Mouse (Mus musculus): ENCODE data around the gene Cmtm2b. TPM values are rescaled to one million over a fixed set of nuclear protein-coding genes. Genes with fewer than 3 reads are reported as not detected.
"Not testable (repeated sequence)": the region's sequence is repeated elsewhere in the genome, so short reads cannot be mapped to it uniquely, and the experiment has no call there.

Cmtm2b gene
- not detected in 2 replicates for polyA plus RNA-seq (2014; fragmentation: Nextera tagmentation; extraction: Ambion mirVana)

- 94% methylated on average over 12 of the region's 12 CpGs for WGBS
- H3K27ac ChIP-seq (ENCODE audit: low read depth, low read length); DNase-seq (ENCODE audit: low spot score): not testable (repeated sequence)
Measured at GRCm38 (mm10) chr8:104321930-104322329, at the start of gene Cmtm2b. Gene Cmtm2b (plus strand): TSS chr8:104322230.

GRCm38 (mm10) chr8:104293081-104293480 lies 28.9 kb upstream of the Cmtm2b start, which contains the start of gene Cmtm2a:
Gene Cmtm2a (minus strand): TSS chr8:104293181.
- H3K4me1 ChIP-seq (ENCODE audit: control insufficient read depth, insufficient read depth, low read length); H3K36me3 ChIP-seq (ENCODE audit: control insufficient read depth, insufficient read depth, low read length); H3K4me2 ChIP-seq (ENCODE audit: low read depth); H3K9ac ChIP-seq (ENCODE audit: low read length); H3K27ac ChIP-seq (ENCODE audit: low read depth, low read length); H3K27me3 ChIP-seq (ENCODE audit: control insufficient read depth, insufficient read depth, low read length); H3K4me3 ChIP-seq (ENCODE audit: low read depth, low read length); H3K9me3 ChIP-seq (ENCODE audit: control insufficient read depth, low read length); DNase-seq (ENCODE audit: low spot score); ATAC-seq (ENCODE audit: insufficient read depth, low FRiP score, low TSS enrichment): not testable (repeated sequence)
- WGBS: 92% methylated on average over 10 of the region's 12 CpGs

More at GRCm38 (mm10) chr8:104321930-104322329, at the start of gene Cmtm2b:
- not testable (repeated sequence) for H3K9me3 ChIP-seq (ENCODE audit: control insufficient read depth, low read length); ATAC-seq (ENCODE audit: insufficient read depth, low FRiP score, low TSS enrichment); H3K4me1 ChIP-seq (ENCODE audit: control insufficient read depth, insufficient read depth, low read length); H3K4me2 ChIP-seq (ENCODE audit: low read depth); H3K27me3 ChIP-seq (ENCODE audit: control insufficient read depth, insufficient read depth, low read length); H3K9ac ChIP-seq (ENCODE audit: low read length); H3K36me3 ChIP-seq (ENCODE audit: control insufficient read depth, insufficient read depth, low read length); H3K4me3 ChIP-seq (ENCODE audit: low read depth, low read length)

- H3K36me3 ChIP-seq (ENCODE audit: control insufficient read depth, insufficient read depth, low read length): no peaks in the 10 kb centered on the region
- 94% methylated on average over 1 of the region's 1 CpGs for WGBS
- ATAC-seq (ENCODE audit: insufficient read depth, low FRiP score, low TSS enrichment): no peak
Measured at GRCm38 (mm10) chr8:104294396-104294795, 27.6 kb upstream of the Cmtm2b start.

GRCm38 (mm10) chr8:104301577-104301976 lies 20.5 kb upstream of the Cmtm2b start:
- WGBS: 10% methylated on average over 3 of the region's 3 CpGs
- H3K4me3 ChIP-seq (ENCODE audit: low read depth, low read length); H3K9me3 ChIP-seq (ENCODE audit: control insufficient read depth, low read length); H3K27me3 ChIP-seq (ENCODE audit: control insufficient read depth, insufficient read depth, low read length); H3K9ac ChIP-seq (ENCODE audit: low read length); H3K4me1 ChIP-seq (ENCODE audit: control insufficient read depth, insufficient read depth, low read length); H3K36me3 ChIP-seq (ENCODE audit: control insufficient read depth, insufficient read depth, low read length); H3K27ac ChIP-seq (ENCODE audit: low read depth, low read length); H3K4me2 ChIP-seq (ENCODE audit: low read depth): not testable (repeated sequence)
- DNase-seq (ENCODE audit: low spot score) (peak; percentile 26), ATAC-seq (ENCODE audit: insufficient read depth, low FRiP score, low TSS enrichment) (peak; percentile 67; the same call in 1 of the 2 replicates)

More at GRCm38 (mm10) chr8:104294396-104294795, 27.6 kb upstream of the Cmtm2b start:
- Histone ChIP-seq H3K27ac (ENCODE audit: low read depth, low read length) (no peak overlapping the region), H3K9me3 (ENCODE audit: control insufficient read depth, low read length) (no peaks in the 10 kb centered on the region), H3K4me3 (ENCODE audit: low read depth, low read length) (no peak overlapping the region), H3K9ac (ENCODE audit: low read length) (no peak overlapping the region), H3K4me2 (ENCODE audit: low read depth) (no peak overlapping the region), H3K27me3 (ENCODE audit: control insufficient read depth, insufficient read depth, low read length) (no peaks in the 10 kb centered on the region), H3K4me1 (ENCODE audit: control insufficient read depth, insufficient read depth, low read length) (no peaks in the 10 kb centered on the region)
- no peak for DNase-seq (ENCODE audit: low spot score)

- not testable (repeated sequence) for H3K27me3 ChIP-seq (ENCODE audit: control insufficient read depth, insufficient read depth, low read length); DNase-seq (ENCODE audit: low spot score); H3K36me3 ChIP-seq (ENCODE audit: control insufficient read depth, insufficient read depth, low read length); H3K4me3 ChIP-seq (ENCODE audit: low read depth, low read length); H3K9ac ChIP-seq (ENCODE audit: low read length); H3K4me2 ChIP-seq (ENCODE audit: low read depth); H3K4me1 ChIP-seq (ENCODE audit: control insufficient read depth, insufficient read depth, low read length); ATAC-seq (ENCODE audit: insufficient read depth, low FRiP score, low TSS enrichment); H3K9me3 ChIP-seq (ENCODE audit: control insufficient read depth, low read length); H3K27ac ChIP-seq (ENCODE audit: low read depth, low read length)
- 93% methylated on average over 4 of the region's 4 CpGs for WGBS
Measured at GRCm38 (mm10) chr8:104302536-104302935, 19.5 kb upstream of the Cmtm2b start.

- 87% methylated on average over 11 of the region's 11 CpGs for WGBS
- no peak for DNase-seq (ENCODE audit: low spot score)
- Histone ChIP-seq H3K27me3 (ENCODE audit: control insufficient read depth, insufficient read depth, low read length) (no peaks in the 10 kb centered on the region), H3K4me1 (ENCODE audit: control insufficient read depth, insufficient read depth, low read length) (no peaks in the 10 kb centered on the region), H3K9me3 (ENCODE audit: control insufficient read depth, low read length) (no peaks in the 10 kb centered on the region), H3K4me3 (ENCODE audit: low read depth, low read length) (no peak overlapping the region), H3K27ac (ENCODE audit: low read depth, low read length) (no peak overlapping the region), H3K9ac (ENCODE audit: low read length) (no peak overlapping the region), H3K4me2 (ENCODE audit: low read depth) (no peak overlapping the region), H3K36me3 (ENCODE audit: control insufficient read depth, insufficient read depth, low read length) (no peaks in the 10 kb centered on the region)
- ATAC-seq (ENCODE audit: insufficient read depth, low FRiP score, low TSS enrichment): no peak
Measured at GRCm38 (mm10) chr8:104304962-104305361, 17.1 kb upstream of the Cmtm2b start.

- not testable (repeated sequence) for ATAC-seq (ENCODE audit: insufficient read depth, low FRiP score, low TSS enrichment); H3K27ac ChIP-seq (ENCODE audit: low read depth, low read length); H3K27me3 ChIP-seq (ENCODE audit: control insufficient read depth, insufficient read depth, low read length); H3K36me3 ChIP-seq (ENCODE audit: control insufficient read depth, insufficient read depth, low read length); H3K4me2 ChIP-seq (ENCODE audit: low read depth); DNase-seq (ENCODE audit: low spot score); H3K4me3 ChIP-seq (ENCODE audit: low read depth, low read length); H3K9me3 ChIP-seq (ENCODE audit: control insufficient read depth, low read length); H3K9ac ChIP-seq (ENCODE audit: low read length); H3K4me1 ChIP-seq (ENCODE audit: control insufficient read depth, insufficient read depth, low read length)
- WGBS: 49% methylated on average over 6 of the region's 6 CpGs
Measured at GRCm38 (mm10) chr8:104308341-104308740, 13.7 kb upstream of the Cmtm2b start.

GRCm38 (mm10) chr8:104309441-104310155 lies 12.4 kb upstream of the Cmtm2b start, which contains the start of the genes Gm45711 and Cmtm1:
Gene Gm45711 (minus strand): TSS chr8:104310081.
Gene Cmtm1 (minus strand): TSS chr8:104310145.
- not testable (repeated sequence) for H3K27me3 ChIP-seq (ENCODE audit: control insufficient read depth, insufficient read depth, low read length); DNase-seq (ENCODE audit: low spot score); H3K27ac ChIP-seq (ENCODE audit: low read depth, low read length); H3K4me2 ChIP-seq (ENCODE audit: low read depth); H3K4me1 ChIP-seq (ENCODE audit: control insufficient read depth, insufficient read depth, low read length); H3K9ac ChIP-seq (ENCODE audit: low read length); H3K36me3 ChIP-seq (ENCODE audit: control insufficient read depth, insufficient read depth, low read length); H3K4me3 ChIP-seq (ENCODE audit: low read depth, low read length); H3K9me3 ChIP-seq (ENCODE audit: control insufficient read depth, low read length); ATAC-seq (ENCODE audit: insufficient read depth, low FRiP score, low TSS enrichment)
- WGBS: 93% methylated on average over 33 of the region's 36 CpGs

- not testable (repeated sequence) for H3K27me3 ChIP-seq (ENCODE audit: control insufficient read depth, insufficient read depth, low read length); H3K9me3 ChIP-seq (ENCODE audit: control insufficient read depth, low read length); H3K4me1 ChIP-seq (ENCODE audit: control insufficient read depth, insufficient read depth, low read length); H3K36me3 ChIP-seq (ENCODE audit: control insufficient read depth, insufficient read depth, low read length); H3K9ac ChIP-seq (ENCODE audit: low read length); H3K27ac ChIP-seq (ENCODE audit: low read depth, low read length); DNase-seq (ENCODE audit: low spot score); H3K4me3 ChIP-seq (ENCODE audit: low read depth, low read length); H3K4me2 ChIP-seq (ENCODE audit: low read depth); ATAC-seq (ENCODE audit: insufficient read depth, low FRiP score, low TSS enrichment)
- 88% methylated on average over 3 of the region's 3 CpGs for WGBS
Measured at GRCm38 (mm10) chr8:104312023-104312422, 10.0 kb upstream of the Cmtm2b start.
